Mouse (Mus musculus): ENCODE results near the gene Gm13275. TPM values are rescaled to one million over a fixed set of nuclear protein-coding genes. Genes with fewer than 3 reads are reported as not detected.

The Gm13275 gene
- total RNA-seq, 1 experiment from 2014 or later = not detected

Other genes with a start within 250 kb of the Gm13275 start
- not detected in 2 replicates for gene Ifna15, start 236.2 kb upstream of the Gm13275 start, total RNA-seq (2017)
- gene Ifna14, start 222.7 kb upstream of the Gm13275 start, total RNA-seq (2017) = not detected in 2 replicates
- not detected in 2 replicates for gene Ifna9, start 202.1 kb upstream of the Gm13275 start, total RNA-seq (2017)
- not detected in 2 replicates for gene Ifna12, start 191.1 kb upstream of the Gm13275 start, total RNA-seq (2017)
- gene C87499, start 160.1 kb upstream of the Gm13275 start, total RNA-seq (2017) = not detected in 2 replicates
- gene Ifna13, start 150.0 kb upstream of the Gm13275 start, total RNA-seq (2017) = not detected in 2 replicates
- not detected in 2 replicates for gene Ifna16, start 117.6 kb upstream of the Gm13275 start, total RNA-seq (2017)
- not detected in 2 replicates for gene Ifna2, start 110.6 kb upstream of the Gm13275 start, total RNA-seq (2017)
- not detected in 2 replicates for gene Ifnab, start 103.1 kb upstream of the Gm13275 start, total RNA-seq (2017)
- 0.93 TPM in 1 of 2 replicates, not detected in the other for gene Gm26566, start 72.7 kb upstream of the Gm13275 start, total RNA-seq (2017)
- 45.5 and 48.4 TPM in 2 replicates for gene Klhl9, start 72.0 kb upstream of the Gm13275 start, total RNA-seq (2017)
- not detected in 2 replicates for gene Gm13271, start 39.6 kb upstream of the Gm13275 start, total RNA-seq (2017)
- 0.35 TPM in 1 of 2 replicates, not detected in the other for gene Gm13283, start 34.4 kb upstream of the Gm13275 start, total RNA-seq (2017)
- not detected in 2 replicates for gene Gm13290, start 20.7 kb upstream of the Gm13275 start, total RNA-seq (2017)
- not detected in 2 replicates for gene Gm13289, start 17.6 kb upstream of the Gm13275 start, total RNA-seq (2017)
- gene Gm13272, start 14.6 kb upstream of the Gm13275 start, total RNA-seq (2017) = not detected in 2 replicates
- not detected in 2 replicates for gene Ifnz, start 12.4 kb upstream of the Gm13275 start, total RNA-seq (2017)
- not detected in 2 replicates for gene Gm13276, start 8.8 kb upstream of the Gm13275 start, total RNA-seq (2017)
- gene Gm13277, start 5.9 kb upstream of the Gm13275 start, total RNA-seq (2017) = not detected in 2 replicates
- gene Gm13278, start 2.9 kb upstream of the Gm13275 start, total RNA-seq (2017) = not detected in 2 replicates
- gene Gm13279, start 2.9 kb downstream of the Gm13275 start, total RNA-seq (2017) = not detected in 2 replicates
- not detected in 2 replicates for gene Gm13285, start 5.2 kb downstream of the Gm13275 start, total RNA-seq (2017)
- gene Gm13287, start 8.8 kb downstream of the Gm13275 start, total RNA-seq (2017) = not detected in 2 replicates
- gene Gm13288, start 11.0 kb downstream of the Gm13275 start, total RNA-seq (2017) = not detected in 2 replicates
- gene Ifna7, start 21.7 kb downstream of the Gm13275 start, total RNA-seq (2017) = not detected in 2 replicates
- gene Ifna11, start 25.5 kb downstream of the Gm13275 start, total RNA-seq (2017) = not detected in 2 replicates
- not detected in 2 replicates for gene Ifna6, start 32.9 kb downstream of the Gm13275 start, total RNA-seq (2017)
- not detected in 2 replicates for gene Ifna5, start 41.0 kb downstream of the Gm13275 start, total RNA-seq (2017)
- not detected in 2 replicates for gene Ifna4, start 47.4 kb downstream of the Gm13275 start, total RNA-seq (2017)
- not detected in 2 replicates for gene Ifna1, start 55.6 kb downstream of the Gm13275 start, total RNA-seq (2017)
- not detected in 2 replicates for gene Ifne, start 85.7 kb downstream of the Gm13275 start, total RNA-seq (2017)